29 mouse cellular contexts compared by ENCODE assay signal in genomic region chr4:97025446-97026040, GRCm38 (mm10).
DNase-seq lines count a peak whose midpoint lies in the region; ATAC-seq and TF ChIP-seq lines count a peak whose summit lies in the region.
"Had no signal": no experiment of that assay in that cellular context is flagged by ENCODE, and none has a peak within 500 bp of the region (broad histone marks: within the 10 kb centered on the region; RNA-seq: fewer than 3 reads in every experiment).

No protein-coding gene starts in this region.

- no peaks in the 10 kb centered on the region for H3K4me1 ChIP-seq in lung, embryonic 14.5 days (ENCODE audit: insufficient read depth)
- H3K4me1 ChIP-seq in lung, adult 2 months (ENCODE audit: control insufficient read depth, insufficient read depth, low read length), result no peaks in the 10 kb centered on the region
- no peaks in the 10 kb centered on the region for H3K4me1 ChIP-seq in lung, embryonic 16.5 days (replicated peaks; ENCODE audit: control insufficient read depth, insufficient read depth, low read length)
- H3K4me1 ChIP-seq: embryonic facial prominence, embryonic 12.5 days; heart, embryonic 10.5 days; liver, embryonic 13.5 days; neural tube, embryonic 13.5 days had no signal

- peak; percentile 14 for DNase-seq in gastrocnemius, adult 2 months
- DNase-seq in gastrocnemius, adult 8-10 months (ENCODE audit: low spot score in 2 of 2), result no peak
- peak; percentile 44 for DNase-seq in lung, embryonic 14.5 days
- no peak for DNase-seq in lung, adult 2 months
- no peak for DNase-seq in thymus, adult 18-20 months
- DNase-seq: B cell, adult 2 months; cerebellum, adult 11-12 months; cerebellum, postnatal 10 days; gastrocnemius, postnatal 25 days; heart, postnatal 4 days; kidney, adult 18-20 months; kidney, postnatal 10 days; left cerebral cortex, postnatal 4 days; liver, embryonic 13.5 days; retina, postnatal 1 day; right cerebral cortex, postnatal 25 days; thymus, postnatal 36 days had no signal

- intact Hi-C loops in gastrocnemius, adult 2 months (cut with DNase I), result no loop called here

- no peak for ATAC-seq in lung, embryonic 14.5 days (ENCODE audit: insufficient read depth)
- peak; percentile 66; the same call in 1 of the 2 replicates for ATAC-seq in lung, embryonic 16.5 days (ENCODE audit: low read depth)
- no peak for ATAC-seq in CD4-positive, CD25-positive, alpha-beta regulatory T cell, adult 4 months
- ATAC-seq: forebrain, embryonic 14.5 days; inflammation-experienced regulatory T-cells, adult 6 months; midbrain, embryonic 16.5 days had no signal

- no peaks in the 10 kb centered on the region for H3K27me3 ChIP-seq in lung, embryonic 14.5 days (ENCODE audit: insufficient read depth, low read length)
- H3K27me3 ChIP-seq in lung, embryonic 16.5 days (ENCODE audit: control insufficient read depth, insufficient read depth, low read depth, low read length), result no peaks in the 10 kb centered on the region
- H3K27me3 ChIP-seq: embryonic facial prominence, embryonic 12.5 days; liver, embryonic 13.5 days; neural tube, embryonic 13.5 days had no signal

- no peak overlapping the region for H3K9ac ChIP-seq in lung, embryonic 14.5 days
- H3K9ac ChIP-seq in lung, embryonic 16.5 days (ENCODE audit: low read length), result no peak overlapping the region
- H3K9ac ChIP-seq: embryonic facial prominence, embryonic 12.5 days; hindbrain, embryonic 14.5 days; liver, embryonic 13.5 days; neural tube, embryonic 13.5 days had no signal

- TF ChIP-seq CTCF in gastrocnemius, adult 2 months (IDR thresholded peaks at IDR 0.05), result no peak
- TF ChIP-seq CTCF in lung, embryonic 14.5 days (IDR thresholded peaks at IDR 0.05; ENCODE audit: low read depth), result no peak
- TF ChIP-seq CTCF in lung, adult 2 months (IDR thresholded peaks at IDR 0.05; ENCODE audit: insufficient read depth, low read length), result no peak

- 38% methylated on average over 4 of the region's 4 CpGs for WGBS in lung, embryonic 14.5 days
- WGBS in lung, adult 2 months, result 43% methylated on average over 4 of the region's 4 CpGs
- 51% methylated on average over 4 of the region's 4 CpGs for WGBS in lung, embryonic 16.5 days

- H3K9me3 ChIP-seq in lung, embryonic 14.5 days (ENCODE audit: low read depth, low read length), result no peaks in the 10 kb centered on the region
- H3K9me3 ChIP-seq in lung, embryonic 16.5 days (ENCODE audit: control insufficient read depth, low read length), result no peaks in the 10 kb centered on the region
- H3K9me3 ChIP-seq: embryonic facial prominence, embryonic 12.5 days; heart, embryonic 10.5 days; liver, embryonic 13.5 days; midbrain, embryonic 10.5 days; neural tube, embryonic 13.5 days had no signal

- no peak overlapping the region for H3K27ac ChIP-seq in gastrocnemius, adult 2 months
- H3K27ac ChIP-seq in lung, embryonic 14.5 days (ENCODE audit: low read depth), result no peak overlapping the region
- no peak overlapping the region for H3K27ac ChIP-seq in lung, embryonic 16.5 days (ENCODE audit: low read length)
- H3K27ac ChIP-seq: embryonic facial prominence, embryonic 12.5 days; heart, embryonic 10.5 days; hindbrain, embryonic 14.5 days; liver, embryonic 13.5 days; midbrain, embryonic 10.5 days; neural tube, embryonic 13.5 days had no signal

- no peak for TF ChIP-seq POLR2A in lung, adult 2 months (IDR thresholded peaks at IDR 0.05; ENCODE audit: borderline replicate concordance, extremely low read depth, low read depth, low read length)

- no peaks in the 10 kb centered on the region for H3K36me3 ChIP-seq in lung, embryonic 14.5 days (ENCODE audit: insufficient read depth)
- no peaks in the 10 kb centered on the region for H3K36me3 ChIP-seq in lung, embryonic 16.5 days (ENCODE audit: control insufficient read depth, insufficient read depth, low read length)
- H3K36me3 ChIP-seq: embryonic facial prominence, embryonic 12.5 days; heart, embryonic 10.5 days; liver, embryonic 13.5 days; midbrain, embryonic 10.5 days; neural tube, embryonic 13.5 days had no signal

- H3K4me2 ChIP-seq in lung, embryonic 14.5 days, result no peak overlapping the region
- no peak overlapping the region for H3K4me2 ChIP-seq in lung, embryonic 16.5 days (ENCODE audit: low read depth, low read length)
- H3K4me2 ChIP-seq: embryonic facial prominence, embryonic 12.5 days; hindbrain, embryonic 14.5 days; liver, embryonic 13.5 days; neural tube, embryonic 13.5 days had no signal

- no peak overlapping the region for H3K4me3 ChIP-seq in gastrocnemius, adult 2 months
- no peak overlapping the region for H3K4me3 ChIP-seq in lung, embryonic 14.5 days (ENCODE audit: low read depth, low read length)
- no peak overlapping the region for H3K4me3 ChIP-seq in lung, adult 2 months (replicated peaks; ENCODE audit: extremely low read depth, low read depth, low read length)
- H3K4me3 ChIP-seq in lung, embryonic 16.5 days (ENCODE audit: low read length), result no peak overlapping the region
- H3K4me3 ChIP-seq: embryonic facial prominence, embryonic 12.5 days; erythroblast, embryonic 14.5 days; heart, embryonic 10.5 days; liver, embryonic 13.5 days; midbrain, embryonic 10.5 days; myocyte; neural tube, embryonic 13.5 days had no signal

Comparison
In these comparisons a context has a peak if more than half of its experiments do, and no peak if none do; other contexts are left out.
1. DNase-seq: peak in gastrocnemius, adult 2 months (single experiment) and lung, embryonic 14.5 days (single experiment); none in gastrocnemius, adult 8-10 months (0 of 2), lung, adult 2 months (single experiment) and thymus, adult 18-20 months (0 of 2).